Mouse (Mus musculus) kidney, postnatal 36 days (tissue): ENCODE data around the gene Opcml.

ENCODE experiments used
- DNase-seq, 2 experiments: peaks; one replicate each; pipeline ENCODE4 v3.0.0; 2021 to 2022; ENCODE audit warnings: mixed read lengths in 2 of 2

Gene Opcml

DNA sequence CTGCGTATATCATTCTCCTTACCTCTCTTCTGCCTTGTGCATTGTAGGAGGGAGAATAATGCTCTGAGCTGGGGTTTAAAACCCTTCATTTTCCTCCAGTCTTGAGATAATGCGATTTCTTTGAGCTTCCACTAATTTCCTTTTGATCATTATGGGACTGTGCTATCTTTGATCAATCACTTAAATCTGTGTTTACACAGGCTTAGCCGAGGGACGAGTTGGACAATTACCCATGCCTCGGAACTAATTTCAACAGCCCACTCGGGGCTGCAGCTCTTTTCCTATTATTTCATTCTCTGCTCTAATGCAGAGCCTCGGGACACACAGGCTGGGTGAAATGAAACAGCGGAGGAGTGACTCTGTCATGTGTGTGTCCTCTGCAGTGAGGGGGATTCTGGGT, 220.9 kb downstream of the Opcml start:
- no peak for DNase-seq

GRCm38 (mm10) chr9:28012664-28013063, 222.1 kb downstream of the Opcml start:
- DNase-seq, result no peak

GRCm38 (mm10) chr9:28013192-28013591, 222.6 kb downstream of the Opcml start:
- DNase-seq, result no peak

DNA sequence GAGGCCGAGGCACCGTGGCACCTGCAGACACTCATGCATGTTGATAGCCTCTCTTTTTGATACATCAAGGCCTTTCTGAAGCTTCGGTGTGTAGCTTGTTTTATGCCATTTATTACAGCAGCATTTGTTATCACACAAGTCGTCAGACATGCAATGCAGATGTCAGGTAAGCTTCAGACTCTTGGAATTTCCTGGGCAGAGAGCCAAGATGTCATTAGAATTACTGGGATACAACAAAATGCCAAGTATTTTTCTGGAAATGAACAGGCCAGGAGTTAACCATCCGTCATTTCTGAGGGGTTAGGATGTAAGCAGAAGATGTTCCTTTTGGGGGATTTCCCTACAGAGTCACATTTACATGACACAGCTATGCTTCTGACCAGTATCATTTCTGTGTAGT, 237.6 kb downstream of the Opcml start:
- no peak for DNase-seq

GRCm38 (mm10) chr9:28028788-28029393, 238.3 kb downstream of the Opcml start:
- no peak for DNase-seq

GRCm38 (mm10) chr9:28049157-28049556, 258.6 kb downstream of the Opcml start:
- DNase-seq, result no peak

GRCm38 (mm10) chr9:28057171-28057845, 266.7 kb downstream of the Opcml start:
- DNase-seq, result no peak

- no peak for DNase-seq
These were observed 274.6 kb downstream of the Opcml start for GRCm38 (mm10) chr9:28065126-28065525.

GRCm38 (mm10) chr9:28080694-28081093, 290.1 kb downstream of the Opcml start:
- no peak for DNase-seq

DNA sequence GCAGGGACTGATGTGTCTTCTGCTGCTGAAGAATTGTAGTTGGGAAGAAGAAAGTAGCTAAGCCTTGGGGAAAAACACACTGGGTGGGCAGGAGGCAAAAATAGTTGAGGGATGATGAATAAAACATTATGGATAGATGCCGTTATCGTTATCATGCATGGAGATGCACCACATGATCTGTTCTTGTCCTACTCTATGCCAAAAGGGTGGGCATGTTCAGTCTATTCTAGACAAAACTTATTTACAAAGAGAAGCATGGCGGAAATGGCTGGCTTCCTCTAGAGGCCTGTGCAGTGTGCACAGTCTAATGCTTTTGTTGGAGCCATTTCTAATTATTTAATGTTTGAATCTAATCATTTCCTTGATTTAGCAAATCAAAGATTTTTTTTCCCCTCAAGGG, 293.2 kb downstream of the Opcml start:
- no peak for DNase-seq

- DNase-seq, result peak in 1 of 2 experiments; percentile 4
These were observed 293.7 kb downstream of the Opcml start for GRCm38 (mm10) chr9:28084273-28084726.

- no peak for DNase-seq
These were observed 300.8 kb downstream of the Opcml start for GRCm38 (mm10) chr9:28091395-28091794.

DNA sequence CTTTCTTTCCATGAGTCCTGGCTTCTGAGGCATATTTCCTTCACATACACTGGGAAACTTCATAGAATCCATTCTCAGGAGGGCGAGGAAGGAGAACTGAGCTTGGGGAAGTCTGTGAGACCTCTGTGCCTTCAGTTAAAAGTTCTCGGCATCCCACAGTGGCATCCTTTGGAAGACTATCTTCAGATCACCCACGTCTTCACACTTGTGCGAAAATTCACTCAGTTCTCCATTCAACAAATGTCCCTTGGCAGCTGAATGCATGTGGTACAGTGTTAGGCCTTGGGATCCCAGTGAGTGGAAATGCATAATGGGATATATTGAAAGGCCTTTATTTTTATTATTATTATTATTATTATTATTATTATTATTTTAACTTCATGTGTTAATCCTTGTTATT, 304.1 kb downstream of the Opcml start:
- DNase-seq, result no peak

- DNase-seq, result no peak
These were observed 305.6 kb downstream of the Opcml start for GRCm38 (mm10) chr9:28096204-28096603.

GRCm38 (mm10) chr9:28101981-28102380, 311.4 kb downstream of the Opcml start:
- DNase-seq, result no peak

DNA sequence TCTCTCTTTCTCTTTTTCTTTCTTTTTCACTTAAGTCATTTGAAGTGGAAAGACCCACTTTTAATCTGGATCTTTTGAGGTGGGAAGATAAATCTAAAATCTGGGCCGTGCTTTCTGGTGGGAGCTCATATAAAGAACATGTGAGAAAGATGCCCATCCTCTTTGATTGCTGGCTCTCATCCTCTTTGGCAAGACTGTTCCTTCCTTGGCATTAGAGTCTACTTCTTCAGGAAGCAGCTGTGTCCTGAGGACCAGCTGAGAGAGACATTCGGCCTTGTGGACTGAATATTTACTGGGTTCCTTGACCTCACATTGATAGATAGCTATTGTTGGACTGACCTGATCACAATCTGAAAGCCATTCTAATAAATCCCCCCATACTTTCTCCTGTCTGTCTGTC, 331.3 kb downstream of the Opcml start:
- DNase-seq, result no peak

- DNase-seq, result no peak
These were observed 338.2 kb downstream of the Opcml start for GRCm38 (mm10) chr9:28128735-28129134.

DNA sequence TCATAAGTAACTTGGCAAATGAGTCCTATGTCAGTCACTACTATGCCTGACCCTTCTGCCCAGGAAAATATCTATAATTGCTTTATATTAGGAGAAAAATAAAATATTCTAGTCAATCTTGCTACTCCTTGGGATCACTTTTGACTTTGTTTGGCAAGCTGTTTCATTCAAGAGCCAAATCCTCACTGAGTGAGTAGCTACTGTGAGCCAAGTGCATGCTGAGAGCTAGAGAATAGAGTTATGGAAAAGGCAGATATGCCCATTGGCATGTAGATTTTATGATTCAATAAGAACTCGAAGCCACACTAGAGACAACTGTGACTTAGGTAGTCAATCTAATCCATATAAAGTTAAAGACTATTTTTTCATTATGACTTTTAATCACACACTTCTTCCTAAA, 340.9 kb downstream of the Opcml start:
- DNase-seq, result no peak

DNA sequence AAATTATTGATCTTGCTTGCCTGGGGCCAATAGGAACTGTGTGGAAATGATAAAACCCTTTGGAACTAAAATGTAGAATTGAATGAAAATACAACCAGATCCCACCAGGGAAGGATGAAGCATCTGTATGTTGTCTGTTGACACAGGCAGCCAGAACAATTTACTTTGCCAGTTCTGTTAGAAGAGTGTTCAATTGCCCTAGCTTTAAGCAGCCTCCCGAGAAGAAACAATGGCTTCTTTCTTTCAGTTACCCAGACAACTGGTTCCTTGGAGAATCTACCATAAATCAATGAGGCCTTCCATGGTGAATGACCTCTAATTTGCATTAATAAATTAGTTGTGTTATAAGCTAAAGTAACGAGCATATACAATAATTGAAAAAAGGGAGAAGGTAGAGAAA, 346.0 kb downstream of the Opcml start:
- DNase-seq, result no peak

DNA sequence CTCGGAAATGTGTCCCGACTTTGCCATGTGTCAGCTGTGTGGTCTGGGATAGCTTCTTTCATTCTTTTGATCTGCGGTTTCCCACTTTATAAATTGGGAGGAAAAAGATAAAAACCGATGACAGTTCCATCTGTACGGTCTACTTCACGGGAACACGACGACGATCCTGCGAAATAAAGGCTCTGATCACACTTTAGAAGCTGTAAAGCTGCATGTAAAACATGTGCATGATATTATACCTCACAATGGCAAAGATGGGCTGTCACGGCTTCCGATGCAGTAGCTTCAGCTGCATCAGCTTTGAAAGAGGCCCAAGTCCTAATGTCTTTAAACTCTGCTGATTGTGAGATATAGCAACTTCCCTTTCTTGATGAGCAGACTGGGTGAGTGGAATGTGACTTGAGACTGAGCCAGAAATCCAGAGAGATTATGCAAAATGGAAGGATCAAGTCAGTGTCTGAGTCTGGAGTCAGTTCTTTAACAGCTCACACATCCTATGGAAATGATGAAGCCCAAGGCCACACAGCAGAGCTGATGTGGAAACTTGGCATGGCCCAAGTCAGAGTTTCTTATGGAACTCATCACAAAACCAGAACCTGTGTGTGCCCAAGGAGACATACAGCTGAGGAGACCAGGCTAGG, 349.5 kb downstream of the Opcml start:
- no peak for DNase-seq

DNA sequence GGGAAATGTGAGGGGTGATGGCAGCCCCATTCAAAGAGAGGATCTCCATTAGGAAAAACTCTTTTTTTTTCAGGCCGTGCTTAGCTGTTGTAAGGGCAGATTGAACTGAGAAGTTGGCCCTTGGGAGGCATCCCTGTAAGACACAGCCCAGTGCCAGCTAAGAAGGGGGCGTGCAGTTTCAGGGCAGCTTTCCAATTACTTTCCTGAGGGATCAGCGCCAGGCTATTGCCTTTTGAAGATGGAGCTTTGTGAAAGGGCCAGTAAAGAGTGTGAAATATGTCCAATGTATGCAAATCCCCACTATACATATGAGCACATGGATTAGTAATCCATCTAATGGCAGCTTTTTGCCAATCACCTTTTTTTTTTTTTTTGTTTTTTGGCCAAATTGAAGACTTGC, 358.9 kb downstream of the Opcml start:
- DNase-seq, result no peak

GRCm38 (mm10) chr9:28153748-28154147, 363.2 kb downstream of the Opcml start:
- DNase-seq, result no peak

DNA sequence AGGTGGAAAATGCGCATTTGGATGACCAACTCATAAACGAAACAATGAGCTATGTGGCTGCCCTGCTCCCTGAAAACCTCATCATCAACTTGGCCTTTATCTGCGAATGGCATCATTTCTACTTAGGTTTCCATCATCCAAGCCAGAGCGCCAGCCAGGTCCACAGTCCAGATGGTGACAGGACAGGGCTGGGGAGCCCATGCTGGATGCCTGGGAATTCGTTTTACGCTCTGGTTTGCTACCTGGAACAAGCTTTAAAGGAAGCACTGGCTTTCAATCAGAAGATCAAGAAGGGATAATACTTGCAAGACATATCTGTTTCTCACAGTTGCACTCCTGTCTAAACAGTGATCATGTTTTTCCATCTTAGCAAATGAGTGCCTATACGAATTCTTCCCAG, 366.5 kb downstream of the Opcml start:
- DNase-seq, result no peak

DNA sequence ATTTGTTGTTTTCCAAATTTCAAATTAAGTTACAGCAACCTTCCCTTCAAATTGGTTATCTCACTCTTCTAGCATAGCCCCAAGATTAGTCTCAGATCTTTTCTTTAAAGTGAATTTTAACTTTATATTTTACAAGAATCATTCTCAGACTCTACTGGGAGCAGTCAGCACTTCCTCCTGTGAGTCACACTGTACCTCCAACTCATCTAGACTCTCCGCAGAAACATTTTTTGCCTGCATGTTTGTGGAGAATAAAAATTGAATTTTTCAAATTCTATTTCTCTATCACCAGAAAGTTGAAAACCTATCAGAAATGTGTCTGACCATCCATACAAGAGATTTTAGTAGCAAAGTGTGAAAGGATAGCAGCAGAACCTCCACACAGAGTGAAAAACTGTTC, 370.4 kb downstream of the Opcml start:
- no peak for DNase-seq
